Mouse (Mus musculus) granulocyte monocyte progenitor cell, adult 5-6 weeks (primary cell): ENCODE data around the gene Trmt112. TPM values are rescaled to one million over a fixed set of nuclear protein-coding genes. Genes with fewer than 3 reads are reported as not detected.
A peak's percentile ranks its signal among the peaks of the same experiment; 100 is the strongest.

ENCODE experiments used
- ATAC-seq: replicated peaks from 2 replicates; pipeline ENCODE4 v1.8.0; 2016; ENCODE audit warnings: mild to moderate bottlenecking, moderate TSS enrichment, inconsistent platforms; ENCODE audit not compliant: poor library complexity, severe bottlenecking
- total RNA-seq, 2 experiments: library from RNA; stranded (forward) in 1 of 2; stranded (reverse) in 1 of 2; fragments of 200-712, 200-1000 nt in 1 of 2; fragments of >200 nt in 1 of 2; fragmentation: Nextera tagmentation in 1 of 2; gene quantifications; 2 replicates each; pipeline ENCODE4 v1.2.3; 2014 to 2017

Trmt112 gene
- total RNA-seq, 2 experiments from 2014 or later = 152 to 160 TPM

GRCm38 (mm10) chr19:6924461-6925306 lies 15.2 kb downstream of the Trmt112 start:
- no peak for ATAC-seq

- no peak for ATAC-seq
These were observed 15.7 kb downstream of the Trmt112 start, which contains the start of gene Catsperz for GRCm38 (mm10) chr19:6925307-6925573. Gene Catsperz (minus strand): TSS chr19:6925380.

- no peak for ATAC-seq
These were observed 16.3 kb downstream of the Trmt112 start for GRCm38 (mm10) chr19:6925611-6926329.

GRCm38 (mm10) chr19:6926559-6927255 lies 17.2 kb downstream of the Trmt112 start:
- no peak for ATAC-seq

- ATAC-seq = no peak
These were observed 18.6 kb downstream of the Trmt112 start for GRCm38 (mm10) chr19:6928080-6928479.

GRCm38 (mm10) chr19:6931002-6931401 lies 21.5 kb downstream of the Trmt112 start:
- ATAC-seq = no peak

GRCm38 (mm10) chr19:6932018-6932417 lies 22.5 kb downstream of the Trmt112 start:
- ATAC-seq = no peak

GRCm38 (mm10) chr19:6933102-6933435 lies 23.6 kb downstream of the Trmt112 start:
- no peak for ATAC-seq

GRCm38 (mm10) chr19:6933436-6934194 lies 24.1 kb downstream of the Trmt112 start:
- ATAC-seq = peak; percentile 62

GRCm38 (mm10) chr19:6934195-6934977 lies 24.9 kb downstream of the Trmt112 start, which contains the start of gene Kcnk4:
Gene Kcnk4 (minus strand): TSS chr19:6934515.
- ATAC-seq = no peak

- ATAC-seq = no peak
These were observed 26.8 kb downstream of the Trmt112 start for GRCm38 (mm10) chr19:6936299-6936698.

GRCm38 (mm10) chr19:6937541-6938465 lies 28.3 kb downstream of the Trmt112 start:
- ATAC-seq = no peak

GRCm38 (mm10) chr19:6939106-6940002 lies 29.9 kb downstream of the Trmt112 start:
- no peak for ATAC-seq

- no peak for ATAC-seq
These were observed 31.2 kb downstream of the Trmt112 start for GRCm38 (mm10) chr19:6940396-6941351.

- ATAC-seq = peak; percentile 76
These were observed 32.1 kb downstream of the Trmt112 start, which contains the start of gene Bad for GRCm38 (mm10) chr19:6941372-6942248. Gene Bad (plus strand): TSS chr19:6941861.
